Mouse (Mus musculus) limb, embryonic 10.5 days (tissue): Measurements from ENCODE around the gene Rbm44. TPM values are rescaled to one million over a fixed set of nuclear protein-coding genes. Genes with fewer than 3 reads are reported as not detected.

Experiments
- polyA plus RNA-seq: library from polyadenylated mRNA; unstranded; fragments of >200 nt; fragmentation: Nextera tagmentation; extraction: Ambion mirVana; gene quantifications from 2 replicates; pipeline ENCODE4 v1.2.1, GENCODE M21; 2016

The Rbm44 gene
- polyA plus RNA-seq, 1 experiment from 2014 or later: 0.68 TPM

Other genes with a start within 250 kb of the Rbm44 start
- 0.06 and 0.51 TPM in 2 replicates for gene Mlph, start 230.0 kb upstream of the Rbm44 start, polyA plus RNA-seq
- not detected in 2 replicates for gene Prlh, start 192.0 kb upstream of the Rbm44 start, polyA plus RNA-seq
- 0.34 and 0.69 TPM in 2 replicates for gene Rab17, start 175.4 kb upstream of the Rbm44 start, polyA plus RNA-seq
- 21.2 and 21.7 TPM in 2 replicates for gene Lrrfip1, start 146.4 kb upstream of the Rbm44 start, polyA plus RNA-seq
- gene Ramp1, start 34.7 kb downstream of the Rbm44 start, polyA plus RNA-seq: 0.16 and 0.23 TPM in 2 replicates
- 84.5 and 96.4 TPM in 2 replicates for gene Ube2f, start 105.2 kb downstream of the Rbm44 start, polyA plus RNA-seq
- gene Scly, start 153.2 kb downstream of the Rbm44 start, polyA plus RNA-seq: 13.4 and 14.1 TPM in 2 replicates
- not detected in 2 replicates for gene Espnl, start 177.0 kb downstream of the Rbm44 start, polyA plus RNA-seq
- 0.09 TPM in 1 of 2 replicates, not detected in the other for gene Klhl30, start 205.9 kb downstream of the Rbm44 start, polyA plus RNA-seq
- gene Erfe, start 221.3 kb downstream of the Rbm44 start, polyA plus RNA-seq: 1.4 and 1.8 TPM in 2 replicates